Comparison of ENCODE assay signal across 10 mouse cellular contexts in genomic region chr4:141643118-141643855, GRCm38 (mm10). TPM values are rescaled to one million over a fixed set of nuclear protein-coding genes. Genes with fewer than 3 reads are reported as not detected.
A peak's percentile ranks its signal among the peaks of the same experiment; 100 is the strongest.
DNase-seq lines count a peak whose midpoint lies in the region; ATAC-seq and TF ChIP-seq lines count a peak whose summit lies in the region.
"Had no signal": no experiment of that assay in that cellular context is flagged by ENCODE, and none has a peak within 500 bp of the region (broad histone marks: within the 10 kb centered on the region; RNA-seq: fewer than 3 reads in every experiment).

No protein-coding gene starts in this region.

- H3K9me3 ChIP-seq in embryonic facial prominence, embryonic 14.5 days (ENCODE audit: control insufficient read depth, low read length): no peaks in the 10 kb centered on the region
- no peaks in the 10 kb centered on the region for H3K9me3 ChIP-seq in heart, postnatal 0 days (replicated peaks; ENCODE audit: control insufficient read depth, low read length)

- 57% methylated on average over 7 of the region's 7 CpGs for WGBS in embryonic facial prominence, embryonic 14.5 days
- WGBS in heart, postnatal 0 days: 8% methylated on average over 7 of the region's 7 CpGs

- no peak overlapping the region for H3K4me2 ChIP-seq in embryonic facial prominence, embryonic 14.5 days (ENCODE audit: low read depth, low read length)
- peak overlapping the region; percentile 7; the same call in 1 of the 2 replicates for H3K4me2 ChIP-seq in heart, postnatal 0 days (ENCODE audit: low read depth, low read length)

- H3K36me3 ChIP-seq in embryonic facial prominence, embryonic 14.5 days (ENCODE audit: control insufficient read depth, insufficient read depth, low read length): peaks cover 47% of the 10 kb centered on the region
- H3K36me3 ChIP-seq in heart, postnatal 0 days (replicated peaks; ENCODE audit: control insufficient read depth, insufficient read depth, low read length): peaks cover 44% of the 10 kb centered on the region

- peak; percentile 93 for TF ChIP-seq EP300 in heart, postnatal 0 days (IDR thresholded peaks at IDR 0.05; ENCODE audit: low read depth)

- peak; percentile 82 for ATAC-seq in embryonic facial prominence, embryonic 14.5 days (ENCODE audit: low read depth)
- ATAC-seq in heart, postnatal 0 days (ENCODE audit: insufficient read depth, low read depth): peak; percentile 88

- DNase-seq in ovary, adult 18-20 months (ENCODE audit: low spot score): peak; percentile 52
- no peak for DNase-seq in ovary, postnatal 10 days (ENCODE audit: low spot score)
- DNase-seq in embryonic facial prominence, embryonic 14.5 days (ENCODE audit: low spot score): peak; percentile 89
- peak; percentile 95 for DNase-seq in heart, postnatal 0 days (ENCODE audit: low spot score)
- peak; percentile 67 to 79 for DNase-seq in kidney, postnatal 4 days
- peak; percentile 76 for DNase-seq in lung, postnatal 14 days
- no peak for DNase-seq in thymus, adult 18-20 months
- DNase-seq in thymus, postnatal 25 days: no peak

- H3K4me1 ChIP-seq in embryonic facial prominence, embryonic 14.5 days (ENCODE audit: control insufficient read depth, insufficient read depth, low read length): no peaks in the 10 kb centered on the region; the same call in 1 of the 2 replicates
- peaks cover 29% of the 10 kb centered on the region for H3K4me1 ChIP-seq in heart, postnatal 0 days (ENCODE audit: control insufficient read depth, insufficient read depth)

- no peak for TF ChIP-seq CTCF in heart, postnatal 0 days (IDR thresholded peaks at IDR 0.05; ENCODE audit: low read depth)

- H3K27me3 ChIP-seq in embryonic facial prominence, embryonic 14.5 days (replicated peaks; ENCODE audit: control insufficient read depth, insufficient read depth, low read length): no peaks in the 10 kb centered on the region
- no peaks in the 10 kb centered on the region for H3K27me3 ChIP-seq in heart, postnatal 0 days (ENCODE audit: control insufficient read depth, insufficient read depth, low read length)

- peak overlapping the region; percentile 55 for H3K27ac ChIP-seq in embryonic facial prominence, embryonic 14.5 days (replicated peaks; ENCODE audit: low read depth, low read length)
- H3K27ac ChIP-seq in heart, postnatal 0 days (ENCODE audit: low read depth): peak overlapping the region; percentile 91

- H3K9ac ChIP-seq in embryonic facial prominence, embryonic 14.5 days (ENCODE audit: low read depth, low read length): 0 out of 2 replicates have a peak overlapping the region, but pooled peaks have one; percentile 25
- H3K9ac ChIP-seq in heart, postnatal 0 days (replicated peaks; ENCODE audit: low read depth, low read length): no peak overlapping the region

- H3K4me3 ChIP-seq in embryonic facial prominence, embryonic 14.5 days (ENCODE audit: low read depth, low read length): no peak overlapping the region
- H3K4me3 ChIP-seq in heart, postnatal 0 days (ENCODE audit: low read depth, low read length): no peak overlapping the region

RNA-seq across cellular contexts. Expression of gene Slc25a34, which starts 19.7 kb away (rescaled TPM):
- 0.08 TPM in 1 of 2 replicates, not detected in the other for polyA plus RNA-seq in embryonic facial prominence, embryonic 14.5 days (2014; fragmentation: Nextera tagmentation; extraction: Ambion mirVana)
- total RNA-seq in heart, postnatal 0 days (2014; rRNA removed; ENCODE audit: low replicate concordance): 12.8 and 56.2 TPM in 2 replicates
- 17.9 and 20.6 TPM in 2 replicates for polyA plus RNA-seq in heart, postnatal 0 days (2015; fragmentation: Nextera tagmentation; extraction: Ambion mirVana)
- total RNA-seq: hematopoietic stem cell, adult 5-6 weeks; MEL had no signal

RNA-seq across cellular contexts. Expression of gene Plekhm2, which starts 21.4 kb away (rescaled TPM):
- 3.7 and 4.5 TPM in 2 replicates for polyA plus RNA-seq in embryonic facial prominence, embryonic 14.5 days (2014; fragmentation: Nextera tagmentation; extraction: Ambion mirVana)
- 43.3 and 52.9 TPM in 2 replicates for total RNA-seq in heart, postnatal 0 days (2014; rRNA removed; ENCODE audit: low replicate concordance)
- 5.6 and 7.0 TPM in 2 replicates for polyA plus RNA-seq in heart, postnatal 0 days (2015; fragmentation: Nextera tagmentation; extraction: Ambion mirVana)

RNA-seq across cellular contexts. Expression of gene Tmem82, which starts 24.9 kb away (rescaled TPM):
- polyA plus RNA-seq in embryonic facial prominence, embryonic 14.5 days (2014; fragmentation: Nextera tagmentation; extraction: Ambion mirVana): 0.17 and 0.41 TPM in 2 replicates
- total RNA-seq in heart, postnatal 0 days (2014; rRNA removed; ENCODE audit: low replicate concordance): 0.89 and 6.1 TPM in 2 replicates
- 6.8 and 7.3 TPM in 2 replicates for polyA plus RNA-seq in heart, postnatal 0 days (2015; fragmentation: Nextera tagmentation; extraction: Ambion mirVana)
- total RNA-seq: MEL had no signal

RNA-seq across cellular contexts. Expression of gene Fblim1, which starts 37.4 kb away (rescaled TPM):
- 22.8 and 27.7 TPM in 2 replicates for polyA plus RNA-seq in embryonic facial prominence, embryonic 14.5 days (2014; fragmentation: Nextera tagmentation; extraction: Ambion mirVana)
- 48.3 and 61.5 TPM in 2 replicates for total RNA-seq in heart, postnatal 0 days (2014; rRNA removed; ENCODE audit: low replicate concordance)
- polyA plus RNA-seq in heart, postnatal 0 days (2015; fragmentation: Nextera tagmentation; extraction: Ambion mirVana): 47.1 and 57.5 TPM in 2 replicates
- total RNA-seq: MEL had no signal

RNA-seq across cellular contexts. Expression of gene Rsc1a1, which starts 42.1 kb away (rescaled TPM):
- 1.9 and 2.7 TPM in 2 replicates for polyA plus RNA-seq in embryonic facial prominence, embryonic 14.5 days (2014; fragmentation: Nextera tagmentation; extraction: Ambion mirVana)
- total RNA-seq in heart, postnatal 0 days (2014; rRNA removed; ENCODE audit: low replicate concordance): 2.1 and 11.9 TPM in 2 replicates
- not detected in 2 replicates for polyA plus RNA-seq in heart, postnatal 0 days (2015; fragmentation: Nextera tagmentation; extraction: Ambion mirVana)

Comparison
In these comparisons a context has a peak if more than half of its experiments do, and no peak if none do; other contexts are left out.
1. DNase-seq: peak in ovary, adult 18-20 months (single experiment), embryonic facial prominence, embryonic 14.5 days (single experiment), heart, postnatal 0 days (single experiment), kidney, postnatal 4 days (2 of 2) and lung, postnatal 14 days (single experiment); none in ovary, postnatal 10 days (single experiment), thymus, adult 18-20 months (0 of 2) and thymus, postnatal 25 days (single experiment).
2. RNA of gene Slc25a34, which starts 19.7 kb away (polyA plus RNA-seq): 17.9 to 20.6 TPM in heart, postnatal 0 days; 0.08 TPM in embryonic facial prominence, embryonic 14.5 days; every median in the first group is over 10 times any median in the second.